ENCODE assay signal across 17 mouse cellular contexts in genomic region chr9:21379195-21379594, GRCm38 (mm10). TPM values are rescaled to one million over a fixed set of nuclear protein-coding genes. Genes with fewer than 3 reads are reported as not detected.
DNase-seq lines count a peak whose midpoint lies in the region; ATAC-seq and TF ChIP-seq lines count a peak whose summit lies in the region.
"Had no signal": no experiment of that assay in that cellular context is flagged by ENCODE, and none has a peak within 500 bp of the region (broad histone marks: within the 10 kb centered on the region; RNA-seq: fewer than 3 reads in every experiment).

No protein-coding gene starts in this region.

- H3K27me3 ChIP-seq in heart, embryonic 12.5 days (replicated peaks) = no peaks in the 10 kb centered on the region
- H3K27me3 ChIP-seq in liver, embryonic 14.5 days (ENCODE audit: control insufficient read depth, insufficient read depth, low read length) = no peaks in the 10 kb centered on the region
- H3K27me3 ChIP-seq in midbrain, postnatal 0 days (ENCODE audit: insufficient read depth, low read length) = no peaks in the 10 kb centered on the region
- H3K27me3 ChIP-seq in hindbrain, embryonic 16.5 days (replicated peaks; ENCODE audit: control insufficient read depth, insufficient read depth, low read length) = no peaks in the 10 kb centered on the region
- H3K27me3 ChIP-seq: forebrain, embryonic 15.5 days had no signal

- TF ChIP-seq CTCF in liver, embryonic 14.5 days (IDR thresholded peaks at IDR 0.05; ENCODE audit: low read depth) = no peak
- TF ChIP-seq CTCF in midbrain, postnatal 0 days (IDR thresholded peaks at IDR 0.05) = no peak

- WGBS in heart, embryonic 12.5 days = 65% methylated on average over 3 of the region's 3 CpGs
- WGBS in liver, embryonic 14.5 days (ENCODE audit: insufficient replicate concordance) = 57% methylated on average over 3 of the region's 3 CpGs
- WGBS in midbrain, postnatal 0 days = 86% methylated on average over 3 of the region's 3 CpGs
- 91% methylated on average over 3 of the region's 3 CpGs for WGBS in hindbrain, embryonic 16.5 days

- no peaks in the 10 kb centered on the region for H3K9me3 ChIP-seq in heart, embryonic 12.5 days (replicated peaks)
- no peaks in the 10 kb centered on the region for H3K9me3 ChIP-seq in liver, embryonic 14.5 days (ENCODE audit: control insufficient read depth, low read length)
- H3K9me3 ChIP-seq in midbrain, postnatal 0 days (ENCODE audit: low read length) = no peaks in the 10 kb centered on the region
- H3K9me3 ChIP-seq in hindbrain, embryonic 16.5 days (ENCODE audit: control insufficient read depth, low read length) = no peaks in the 10 kb centered on the region
- H3K9me3 ChIP-seq: forebrain, embryonic 15.5 days had no signal

- peak; percentile 76 for TF ChIP-seq EP300 in liver, embryonic 14.5 days (IDR thresholded peaks at IDR 0.05; ENCODE audit: low read depth)

- H3K4me3 ChIP-seq in heart, embryonic 12.5 days = no peak overlapping the region
- H3K4me3 ChIP-seq in liver, embryonic 14.5 days (ENCODE audit: insufficient read depth in 1 of 2, low read depth in 2 of 2, low read length in 2 of 2) = no peak overlapping the region
- no peak overlapping the region for H3K4me3 ChIP-seq in midbrain, postnatal 0 days (ENCODE audit: low read depth, low read length)
- H3K4me3 ChIP-seq in hindbrain, embryonic 16.5 days (ENCODE audit: low read length) = no peak overlapping the region
- H3K4me3 ChIP-seq: forebrain, embryonic 15.5 days; left cerebral cortex, adult 2 months had no signal

- no peak overlapping the region for H3K4me2 ChIP-seq in heart, embryonic 12.5 days
- H3K4me2 ChIP-seq in liver, embryonic 14.5 days (ENCODE audit: low read depth) = 0 out of 2 replicates have a peak overlapping the region, but pooled peaks have one; percentile 9
- H3K4me2 ChIP-seq in midbrain, postnatal 0 days (ENCODE audit: low read depth, low read length, poor library complexity, severe bottlenecking) = no peak overlapping the region
- H3K4me2 ChIP-seq in hindbrain, embryonic 16.5 days (ENCODE audit: low read length) = no peak overlapping the region
- H3K4me2 ChIP-seq: forebrain, embryonic 15.5 days; hindbrain, embryonic 14.5 days had no signal

- DNase-seq in heart, postnatal 4 days = no peak
- DNase-seq in thymus, postnatal 25 days = peak; percentile 38
- DNase-seq in thymus, adult 18-20 months = no peak
- peak in 1 of 3 experiments; percentile 37 for DNase-seq in liver, embryonic 14.5 days (ENCODE audit: low read depth in 3 of 3, low spot score in 3 of 3)
- DNase-seq in midbrain, postnatal 0 days (ENCODE audit: low spot score) = no peak
- no peak for DNase-seq in left cerebral cortex, adult 18-20 months (ENCODE audit: low spot score in 2 of 2)
- DNase-seq: adrenal gland, postnatal 36 days; cerebellum, postnatal 36 days; gastrocnemius, postnatal 10 days; kidney, adult 8-10 months; right cerebral cortex, postnatal 14 days had no signal

- H3K9ac ChIP-seq in heart, embryonic 12.5 days = 0 out of 2 replicates have a peak overlapping the region, but pooled peaks have one; percentile 6
- H3K9ac ChIP-seq in liver, embryonic 14.5 days (replicated peaks) = no peak overlapping the region
- H3K9ac ChIP-seq in midbrain, postnatal 0 days (replicated peaks; ENCODE audit: low read length, poor library complexity, severe bottlenecking) = no peak overlapping the region
- H3K9ac ChIP-seq in hindbrain, embryonic 16.5 days (ENCODE audit: low read depth, low read length) = no peak overlapping the region
- H3K9ac ChIP-seq: forebrain, embryonic 15.5 days; hindbrain, embryonic 14.5 days had no signal

- peaks cover 52% of the 10 kb centered on the region for H3K4me1 ChIP-seq in heart, embryonic 12.5 days (replicated peaks)
- H3K4me1 ChIP-seq in liver, embryonic 14.5 days (replicated peaks; ENCODE audit: control insufficient read depth in 2 of 2, insufficient read depth in 2 of 2, low read length in 1 of 2) = peaks cover 19 to 24% of the 10 kb centered on the region in 2 experiments
- H3K4me1 ChIP-seq in midbrain, postnatal 0 days (ENCODE audit: insufficient read depth, low read length) = no peaks in the 10 kb centered on the region
- H3K4me1 ChIP-seq in hindbrain, embryonic 16.5 days (ENCODE audit: control insufficient read depth, insufficient read depth, low read depth, low read length) = peaks cover 5% of the 10 kb centered on the region

- no peak for ATAC-seq in heart, embryonic 12.5 days (ENCODE audit: insufficient number of reproducible peaks, low FRiP score)
- peak; percentile 58; the same call in 1 of the 2 replicates for ATAC-seq in liver, embryonic 14.5 days (ENCODE audit: insufficient read depth)
- ATAC-seq in midbrain, postnatal 0 days (ENCODE audit: low FRiP score) = no peak
- no peak for ATAC-seq in hindbrain, embryonic 16.5 days
- ATAC-seq: forebrain, embryonic 15.5 days had no signal

- peaks cover 34% of the 10 kb centered on the region for H3K36me3 ChIP-seq in heart, embryonic 12.5 days
- no peaks in the 10 kb centered on the region; the same call in 1 of the 2 replicates for H3K36me3 ChIP-seq in liver, embryonic 14.5 days (replicated peaks; ENCODE audit: control insufficient read depth, insufficient read depth, low read depth)
- peaks cover 2% of the 10 kb centered on the region; the same call in 1 of the 2 replicates for H3K36me3 ChIP-seq in midbrain, postnatal 0 days (ENCODE audit: insufficient read depth, low read length)
- no peaks in the 10 kb centered on the region for H3K36me3 ChIP-seq in hindbrain, embryonic 16.5 days (ENCODE audit: control insufficient read depth, insufficient read depth, low read length)
- H3K36me3 ChIP-seq: forebrain, embryonic 15.5 days had no signal

- H3K27ac ChIP-seq in heart, embryonic 12.5 days (ENCODE audit: poor library complexity, severe bottlenecking) = no peak overlapping the region
- no peak overlapping the region for H3K27ac ChIP-seq in liver, embryonic 14.5 days
- no peak overlapping the region for H3K27ac ChIP-seq in midbrain, postnatal 0 days (ENCODE audit: low read depth, low read length)
- H3K27ac ChIP-seq in hindbrain, embryonic 16.5 days (ENCODE audit: low read depth, low read length) = no peak overlapping the region
- H3K27ac ChIP-seq: forebrain, embryonic 15.5 days; hindbrain, embryonic 14.5 days; left cerebral cortex, adult 2 months; macrophage had no signal

RNA-seq across cellular contexts. Expression of gene Ilf3, which starts 11.5 kb away (rescaled TPM):
- 139 and 142 TPM in 2 replicates for polyA plus RNA-seq in heart, embryonic 12.5 days (2016; fragmentation: Nextera tagmentation; extraction: Ambion mirVana)
- 10 to 100 TPM; 79.5 to 80.1 TPM for total RNA-seq in heart, postnatal 4 days (2021)
- 23.3 and 28.2 TPM in 2 replicates for polyA plus RNA-seq in liver, embryonic 14.5 days (2012; rRNA removed)
- 33.5 and 36.8 TPM in 2 replicates for polyA plus RNA-seq in liver, embryonic 14.5 days (2014; fragmentation: Nextera tagmentation; extraction: Ambion mirVana)
- 105 and 114 TPM in 2 replicates for total RNA-seq in midbrain, postnatal 0 days (2014; rRNA removed)
- polyA plus RNA-seq in midbrain, postnatal 0 days (2015; fragmentation: Nextera tagmentation; extraction: Ambion mirVana) = 198 and 201 TPM in 2 replicates
- 186 and 210 TPM in 2 replicates for polyA plus RNA-seq in hindbrain, embryonic 16.5 days (2015; fragmentation: Nextera tagmentation; extraction: Ambion mirVana)
- total RNA-seq in left cerebral cortex, adult 18-20 months (2021) = 10 to 100 TPM; 79.2 to 81.4 TPM

RNA-seq across cellular contexts. Expression of gene Qtrt1, which starts 32.4 kb away (rescaled TPM):
- 23.0 and 25.4 TPM in 2 replicates for polyA plus RNA-seq in heart, embryonic 12.5 days (2016; fragmentation: Nextera tagmentation; extraction: Ambion mirVana)
- total RNA-seq in heart, postnatal 4 days (2021) = 10 to 100 TPM; 11.3 to 13.3 TPM
- polyA plus RNA-seq in liver, embryonic 14.5 days (2012; rRNA removed) = 20.0 and 25.4 TPM in 2 replicates
- 20.0 and 20.9 TPM in 2 replicates for polyA plus RNA-seq in liver, embryonic 14.5 days (2014; fragmentation: Nextera tagmentation; extraction: Ambion mirVana)
- 37.3 and 41.0 TPM in 2 replicates for total RNA-seq in midbrain, postnatal 0 days (2014; rRNA removed)
- polyA plus RNA-seq in midbrain, postnatal 0 days (2015; fragmentation: Nextera tagmentation; extraction: Ambion mirVana) = 42.0 and 42.7 TPM in 2 replicates
- 50.3 and 53.7 TPM in 2 replicates for polyA plus RNA-seq in hindbrain, embryonic 16.5 days (2015; fragmentation: Nextera tagmentation; extraction: Ambion mirVana)
- 10 to 100 TPM; 21.1 to 25.8 TPM for total RNA-seq in left cerebral cortex, adult 18-20 months (2021)

RNA-seq across cellular contexts. Expression of gene Dnm2, which starts 45.5 kb away (rescaled TPM):
- 83.8 and 87.2 TPM in 2 replicates for polyA plus RNA-seq in heart, embryonic 12.5 days (2016; fragmentation: Nextera tagmentation; extraction: Ambion mirVana)
- 10 to 100 TPM; 83.9 to 86.7 TPM for total RNA-seq in heart, postnatal 4 days (2021)
- polyA plus RNA-seq in liver, embryonic 14.5 days (2012; rRNA removed) = 30.7 and 31.6 TPM in 2 replicates
- 36.8 and 41.8 TPM in 2 replicates for polyA plus RNA-seq in liver, embryonic 14.5 days (2014; fragmentation: Nextera tagmentation; extraction: Ambion mirVana)
- total RNA-seq in midbrain, postnatal 0 days (2014; rRNA removed) = 67.8 and 69.2 TPM in 2 replicates
- 52.8 and 59.2 TPM in 2 replicates for polyA plus RNA-seq in midbrain, postnatal 0 days (2015; fragmentation: Nextera tagmentation; extraction: Ambion mirVana)
- 61.9 and 69.2 TPM in 2 replicates for polyA plus RNA-seq in hindbrain, embryonic 16.5 days (2015; fragmentation: Nextera tagmentation; extraction: Ambion mirVana)
- total RNA-seq in left cerebral cortex, adult 18-20 months (2021) = 10 to 100 TPM; 50.5 to 53.1 TPM

RNA-seq across cellular contexts. Expression of gene Slc44a2, which starts 58.7 kb away (rescaled TPM):
- 69.1 and 73.6 TPM in 2 replicates for polyA plus RNA-seq in heart, embryonic 12.5 days (2016; fragmentation: Nextera tagmentation; extraction: Ambion mirVana)
- total RNA-seq in heart, postnatal 4 days (2021) = 10 to 100 TPM; 63.4 to 65.0 TPM
- 10.0 TPM in 2 replicates for polyA plus RNA-seq in liver, embryonic 14.5 days (2012; rRNA removed)
- 11.6 and 12.7 TPM in 2 replicates for polyA plus RNA-seq in liver, embryonic 14.5 days (2014; fragmentation: Nextera tagmentation; extraction: Ambion mirVana)
- 58.5 and 70.7 TPM in 2 replicates for total RNA-seq in midbrain, postnatal 0 days (2014; rRNA removed)
- polyA plus RNA-seq in midbrain, postnatal 0 days (2015; fragmentation: Nextera tagmentation; extraction: Ambion mirVana) = 47.1 and 52.0 TPM in 2 replicates
- 63.9 and 78.0 TPM in 2 replicates for polyA plus RNA-seq in hindbrain, embryonic 16.5 days (2015; fragmentation: Nextera tagmentation; extraction: Ambion mirVana)
- 10 to 100 TPM; 40.3 to 50.5 TPM for total RNA-seq in left cerebral cortex, adult 18-20 months (2021)
